Mouse (Mus musculus): ENCODE data around the gene Pla2g2f. TPM values are rescaled to one million over a fixed set of nuclear protein-coding genes. Genes with fewer than 3 reads are reported as not detected.

Gene Pla2g2f
- polyA plus RNA-seq, 1 experiment from 2014 or later: not detected

- H3K4me2 ChIP-seq: no peak overlapping the region
- H3K9ac ChIP-seq (ENCODE audit: low read depth, low read length): no peak overlapping the region
- H3K9me3 ChIP-seq (ENCODE audit: control insufficient read depth, low read length): no peaks in the 10 kb centered on the region
- DNase-seq (ENCODE audit: low spot score): no peak
- no peak overlapping the region for H3K4me3 ChIP-seq (ENCODE audit: low read depth, low read length)
- H3K36me3 ChIP-seq (ENCODE audit: control insufficient read depth, insufficient read depth, low read length): no peaks in the 10 kb centered on the region
- H3K27me3 ChIP-seq (replicated peaks; ENCODE audit: control insufficient read depth, insufficient read depth, low read length): no peaks in the 10 kb centered on the region
- WGBS: 76% methylated on average over 6 of the region's 6 CpGs
- ATAC-seq (replicated peaks; ENCODE audit: low FRiP score): no peak
- no peak overlapping the region for H3K27ac ChIP-seq (ENCODE audit: low read depth, low read length)
- H3K4me1 ChIP-seq (replicated peaks; ENCODE audit: control insufficient read depth, insufficient read depth, low read length): no peaks in the 10 kb centered on the region
Measured at GRCm38 (mm10) chr4:138794344-138794743, 36.9 kb upstream of the Pla2g2f start.

GRCm38 (mm10) chr4:138793276-138793675, 35.9 kb upstream of the Pla2g2f start:
- Histone ChIP-seq H3K4me3 (ENCODE audit: low read depth, low read length) (no peak overlapping the region), H3K27me3 (replicated peaks; ENCODE audit: control insufficient read depth, insufficient read depth, low read length) (no peaks in the 10 kb centered on the region), H3K9me3 (ENCODE audit: control insufficient read depth, low read length) (no peaks in the 10 kb centered on the region), H3K4me1 (replicated peaks; ENCODE audit: control insufficient read depth, insufficient read depth, low read length) (no peaks in the 10 kb centered on the region), H3K36me3 (ENCODE audit: control insufficient read depth, insufficient read depth, low read length) (no peaks in the 10 kb centered on the region), H3K9ac (ENCODE audit: low read depth, low read length) (no peak overlapping the region), H3K27ac (ENCODE audit: low read depth, low read length) (no peak overlapping the region), H3K4me2 (no peak overlapping the region)
- no peak for ATAC-seq (replicated peaks; ENCODE audit: low FRiP score)
- no peak for DNase-seq (ENCODE audit: low spot score)
- 57% methylated on average over 2 of the region's 2 CpGs for WGBS

- no peak overlapping the region for H3K4me2 ChIP-seq
- DNase-seq (ENCODE audit: low spot score): no peak
- no peak overlapping the region for H3K4me3 ChIP-seq (ENCODE audit: low read depth, low read length)
- no peak overlapping the region for H3K9ac ChIP-seq (ENCODE audit: low read depth, low read length)
- H3K9me3 ChIP-seq (ENCODE audit: control insufficient read depth, low read length): no peaks in the 10 kb centered on the region
- H3K36me3 ChIP-seq (ENCODE audit: control insufficient read depth, insufficient read depth, low read length): no peaks in the 10 kb centered on the region
- no peak for ATAC-seq (replicated peaks; ENCODE audit: low FRiP score)
- no peaks in the 10 kb centered on the region for H3K4me1 ChIP-seq (replicated peaks; ENCODE audit: control insufficient read depth, insufficient read depth, low read length)
- WGBS: 49% methylated on average over 9 of the region's 9 CpGs
- no peaks in the 10 kb centered on the region for H3K27me3 ChIP-seq (replicated peaks; ENCODE audit: control insufficient read depth, insufficient read depth, low read length)
- no peak overlapping the region for H3K27ac ChIP-seq (ENCODE audit: low read depth, low read length)
Measured at GRCm38 (mm10) chr4:138792599-138792998, 35.2 kb upstream of the Pla2g2f start.

- H3K9me3 ChIP-seq (ENCODE audit: control insufficient read depth, low read length): no peaks in the 10 kb centered on the region
- WGBS: 68% methylated on average over 6 of the region's 6 CpGs
- ATAC-seq (replicated peaks; ENCODE audit: low FRiP score) (no peak), DNase-seq (ENCODE audit: low spot score) (no peak)
- H3K27ac ChIP-seq (ENCODE audit: low read depth, low read length): no peak overlapping the region
- no peak overlapping the region for H3K4me3 ChIP-seq (ENCODE audit: low read depth, low read length)
- H3K4me2 ChIP-seq: no peak overlapping the region
- H3K4me1 ChIP-seq (replicated peaks; ENCODE audit: control insufficient read depth, insufficient read depth, low read length): no peaks in the 10 kb centered on the region
- H3K36me3 ChIP-seq (ENCODE audit: control insufficient read depth, insufficient read depth, low read length): no peaks in the 10 kb centered on the region
- no peak overlapping the region for H3K9ac ChIP-seq (ENCODE audit: low read depth, low read length)
- no peaks in the 10 kb centered on the region for H3K27me3 ChIP-seq (replicated peaks; ENCODE audit: control insufficient read depth, insufficient read depth, low read length)
Measured at GRCm38 (mm10) chr4:138791452-138791851, 34.0 kb upstream of the Pla2g2f start.

- Histone ChIP-seq H3K4me3 (ENCODE audit: low read depth, low read length) (no peak overlapping the region), H3K36me3 (ENCODE audit: control insufficient read depth, insufficient read depth, low read length) (no peaks in the 10 kb centered on the region), H3K27me3 (replicated peaks; ENCODE audit: control insufficient read depth, insufficient read depth, low read length) (no peaks in the 10 kb centered on the region), H3K9me3 (ENCODE audit: control insufficient read depth, low read length) (no peaks in the 10 kb centered on the region), H3K9ac (ENCODE audit: low read depth, low read length) (no peak overlapping the region), H3K4me2 (no peak overlapping the region), H3K27ac (ENCODE audit: low read depth, low read length) (no peak overlapping the region), H3K4me1 (replicated peaks; ENCODE audit: control insufficient read depth, insufficient read depth, low read length) (no peaks in the 10 kb centered on the region)
- ATAC-seq (replicated peaks; ENCODE audit: low FRiP score) (no peak), DNase-seq (ENCODE audit: low spot score) (no peak)
- WGBS: 72% methylated on average over 4 of the region's 4 CpGs
Measured at GRCm38 (mm10) chr4:138788381-138788780, 31.0 kb upstream of the Pla2g2f start.

GRCm38 (mm10) chr4:138786141-138786540, 28.7 kb upstream of the Pla2g2f start:
- H3K4me1 ChIP-seq (replicated peaks; ENCODE audit: control insufficient read depth, insufficient read depth, low read length): no peaks in the 10 kb centered on the region
- DNase-seq (ENCODE audit: low spot score) (no peak), ATAC-seq (replicated peaks; ENCODE audit: low FRiP score) (no peak)
- H3K9me3 ChIP-seq (ENCODE audit: control insufficient read depth, low read length): no peaks in the 10 kb centered on the region
- no peaks in the 10 kb centered on the region for H3K27me3 ChIP-seq (replicated peaks; ENCODE audit: control insufficient read depth, insufficient read depth, low read length)
- H3K4me3 ChIP-seq (ENCODE audit: low read depth, low read length): no peak overlapping the region
- no peaks in the 10 kb centered on the region for H3K36me3 ChIP-seq (ENCODE audit: control insufficient read depth, insufficient read depth, low read length)
- WGBS: 57% methylated on average over 4 of the region's 4 CpGs
- no peak overlapping the region for H3K4me2 ChIP-seq
- H3K27ac ChIP-seq (ENCODE audit: low read depth, low read length): no peak overlapping the region
- no peak overlapping the region for H3K9ac ChIP-seq (ENCODE audit: low read depth, low read length)

- ATAC-seq (replicated peaks; ENCODE audit: low FRiP score) (no peak), DNase-seq (ENCODE audit: low spot score) (no peak)
- H3K9me3 ChIP-seq (ENCODE audit: control insufficient read depth, low read length): no peaks in the 10 kb centered on the region
- no peak overlapping the region for H3K27ac ChIP-seq (ENCODE audit: low read depth, low read length)
- H3K9ac ChIP-seq (ENCODE audit: low read depth, low read length): no peak overlapping the region
- no peak overlapping the region for H3K4me2 ChIP-seq
- no peak overlapping the region for H3K4me3 ChIP-seq (ENCODE audit: low read depth, low read length)
- 47% methylated on average over 4 of the region's 4 CpGs for WGBS
- H3K36me3 ChIP-seq (ENCODE audit: control insufficient read depth, insufficient read depth, low read length): no peaks in the 10 kb centered on the region
- H3K27me3 ChIP-seq (replicated peaks; ENCODE audit: control insufficient read depth, insufficient read depth, low read length): no peaks in the 10 kb centered on the region
- H3K4me1 ChIP-seq (replicated peaks; ENCODE audit: control insufficient read depth, insufficient read depth, low read length): no peaks in the 10 kb centered on the region
Measured at GRCm38 (mm10) chr4:138785721-138786120, 28.3 kb upstream of the Pla2g2f start.

GRCm38 (mm10) chr4:138782098-138782497, 24.7 kb upstream of the Pla2g2f start:
- Histone ChIP-seq H3K9me3 (ENCODE audit: control insufficient read depth, low read length) (no peaks in the 10 kb centered on the region), H3K27ac (ENCODE audit: low read depth, low read length) (no peak overlapping the region), H3K27me3 (replicated peaks; ENCODE audit: control insufficient read depth, insufficient read depth, low read length) (0 out of 2 replicates have a peak, but pooled peaks cover 2% of the 10 kb centered on the region), H3K9ac (ENCODE audit: low read depth, low read length) (no peak overlapping the region), H3K4me2 (no peak overlapping the region), H3K36me3 (ENCODE audit: control insufficient read depth, insufficient read depth, low read length) (no peaks in the 10 kb centered on the region), H3K4me1 (replicated peaks; ENCODE audit: control insufficient read depth, insufficient read depth, low read length) (no peaks in the 10 kb centered on the region), H3K4me3 (ENCODE audit: low read depth, low read length) (no peak overlapping the region)
- 81% methylated on average over 6 of the region's 6 CpGs for WGBS
- DNase-seq (ENCODE audit: low spot score) (no peak), ATAC-seq (replicated peaks; ENCODE audit: low FRiP score) (no peak)

- DNase-seq (ENCODE audit: low spot score) (no peak), ATAC-seq (replicated peaks; ENCODE audit: low FRiP score) (no peak)
- H3K9me3 ChIP-seq (ENCODE audit: control insufficient read depth, low read length): no peaks in the 10 kb centered on the region
- no peaks in the 10 kb centered on the region for H3K4me1 ChIP-seq (replicated peaks; ENCODE audit: control insufficient read depth, insufficient read depth, low read length)
- no peak overlapping the region for H3K4me3 ChIP-seq (ENCODE audit: low read depth, low read length)
- H3K4me2 ChIP-seq: no peak overlapping the region
- H3K36me3 ChIP-seq (ENCODE audit: control insufficient read depth, insufficient read depth, low read length): no peaks in the 10 kb centered on the region
- no peak overlapping the region for H3K27ac ChIP-seq (ENCODE audit: low read depth, low read length)
- H3K27me3 ChIP-seq (replicated peaks; ENCODE audit: control insufficient read depth, insufficient read depth, low read length): 0 out of 2 replicates have a peak, but pooled peaks cover 2% of the 10 kb centered on the region
- 78% methylated on average over 5 of the region's 5 CpGs for WGBS
- H3K9ac ChIP-seq (ENCODE audit: low read depth, low read length): no peak overlapping the region
Measured at GRCm38 (mm10) chr4:138780300-138780699, 22.9 kb upstream of the Pla2g2f start.
